Mouse (Mus musculus) liver, embryonic 14 days (tissue): ENCODE data around the gene Hist1h1d. TPM values are rescaled to one million over a fixed set of nuclear protein-coding genes. Genes with fewer than 3 reads are reported as not detected.

Experiments
- polyA plus RNA-seq: library from polyadenylated mRNA; depleted of rRNA; stranded (reverse); fragments of >200 nt; gene quantifications from 2 replicates; pipeline ENCODE4 v1.2.3, GENCODE M21; 2012; rRNA removed

Gene Hist1h1d
- polyA plus RNA-seq: 0.66 and 0.96 TPM in 2 replicates

GRCm38 (mm10) chr13:23552962-23553361 lies at the start of gene Hist1h1d:
Hist1h1d (plus strand) TSS chr13:23553262.

GRCm38 (mm10) chr13:23530901-23531875 lies 21.9 kb upstream of the Hist1h1d start, which contains the start of gene Hist1h4h:
Hist1h4h (plus strand) TSS chr13:23531050.

GRCm38 (mm10) chr13:23533560-23534367 lies 19.3 kb upstream of the Hist1h1d start, which contains the start of gene Hist1h2af:
Hist1h2af (plus strand) TSS chr13:23533906.

GRCm38 (mm10) chr13:23535137-23536075 lies 17.7 kb upstream of the Hist1h1d start, which contains the start of gene Hist1h3g:
Hist1h3g (plus strand) TSS chr13:23535422.

GRCm38 (mm10) chr13:23542999-23543607 lies 10.0 kb upstream of the Hist1h1d start, which contains the start of gene Hist1h2bh:
Hist1h2bh (minus strand) TSS chr13:23543392.

GRCm38 (mm10) chr13:23543965-23544786 lies 8.9 kb upstream of the Hist1h1d start, which contains the start of gene Hist1h3f:
Hist1h3f (plus strand) TSS chr13:23544052.

GRCm38 (mm10) chr13:23551146-23551834 lies 1.8 kb upstream of the Hist1h1d start, which contains the start of gene Hist1h4f:
Hist1h4f (minus strand) TSS chr13:23551648.

GRCm38 (mm10) chr13:23561883-23562659 lies 9.0 kb downstream of the Hist1h1d start, which contains the start of gene Hist1h3e:
Hist1h3e (minus strand) TSS chr13:23562369.

GRCm38 (mm10) chr13:23571022-23571503 lies 18.0 kb downstream of the Hist1h1d start, which contains the start of the genes Hist1h2ae and Hist1h2bg:
Hist1h2ae (minus strand) TSS chr13:23571220.
Hist1h2bg (plus strand) TSS chr13:23571396.

GRCm38 (mm10) chr13:23573898-23574524 lies 20.9 kb downstream of the Hist1h1d start, which contains the start of the genes Hist1h2bf and Hist1h2ad:
Hist1h2bf (minus strand) TSS chr13:23574196.
Hist1h2ad (plus strand) TSS chr13:23574381.

GRCm38 (mm10) chr13:23575271-23575851 lies 22.3 kb downstream of the Hist1h1d start, which contains the start of gene Hist1h3d:
Hist1h3d (plus strand) TSS chr13:23575763.

GRCm38 (mm10) chr13:23581408-23582218 lies 28.6 kb downstream of the Hist1h1d start, which contains the start of gene Hist1h4d:
Hist1h4d (plus strand) TSS chr13:23581598.

